Mouse (Mus musculus) embryonic facial prominence, embryonic 15.5 days (tissue): Measurements from ENCODE around the gene Rasa4. TPM values are rescaled to one million over a fixed set of nuclear protein-coding genes. Genes with fewer than 3 reads are reported as not detected.

ENCODE experiments used
- ATAC-seq: fragments of 200-750 bp; cut with Nextera tagmentation; 2 replicates; pipeline ENCODE4 v1.8.0; 2017; ENCODE audit warnings: low read depth, moderate TSS enrichment; ENCODE audit not compliant: insufficient number of reproducible peaks, low FRiP score, low TSS enrichment
- H3K27ac ChIP-seq: fragments of 300-500 bp; sonication (generic); replicated peaks from 2 replicates; pipeline ENCODE4 v1.5.1; 2015; ENCODE audit warnings: mild to moderate bottlenecking, inconsistent platforms
- H3K27me3 ChIP-seq: fragments of 300-500 bp; sonication (generic); 2 replicates; pipeline ENCODE4 v1.6.1; 2015; ENCODE audit warnings: inconsistent platforms
- H3K36me3 ChIP-seq: fragments of 300-500 bp; sonication (generic); 2 replicates; pipeline ENCODE4 v1.6.1; 2015; ENCODE audit warnings: mild to moderate bottlenecking, inconsistent platforms
- H3K4me1 ChIP-seq: fragments of 300-500 bp; sonication (generic); 2 replicates; pipeline ENCODE4 v1.6.1; 2015; ENCODE audit warnings: inconsistent platforms
- H3K4me2 ChIP-seq: fragments of 300-500 bp; sonication (generic); replicated peaks from 2 replicates; pipeline ENCODE4 v1.6.1; 2015; ENCODE audit warnings: mild to moderate bottlenecking, inconsistent platforms
- H3K4me3 ChIP-seq: fragments of 300-500 bp; sonication (generic); replicated peaks from 2 replicates; pipeline ENCODE4 v1.5.1; 2015; ENCODE audit warnings: mild to moderate bottlenecking, inconsistent platforms
- H3K9ac ChIP-seq: fragments of 300-500 bp; sonication (generic); 2 replicates; pipeline ENCODE4 v1.6.1; 2015; ENCODE audit warnings: inconsistent platforms
- H3K9me3 ChIP-seq: fragments of 300-500 bp; sonication (generic); replicated peaks from 2 replicates; pipeline ENCODE4 v1.6.1; 2016; ENCODE audit warnings: inconsistent platforms
- WGBS: fragments of 180-500 bp; shearing (Covaris S2); methylation state at CpG from one replicate; pipeline ENCODE4 v1.1.7; 2015; 5-methylcytosine and 5-hydroxymethylcytosine counted together
- polyA plus RNA-seq: library from polyadenylated mRNA; unstranded; fragments of >200 nt; fragmentation: Nextera tagmentation; extraction: Ambion mirVana; gene quantifications from 2 replicates; pipeline ENCODE4 v1.2.1, GENCODE M21; 2015

Gene Rasa4
- polyA plus RNA-seq = 13.4 and 13.6 TPM in 2 replicates

- Histone ChIP-seq H3K4me2 (peak within 1 kb of the TSS; percentile 97), H3K36me3 (no peaks in the 10 kb centered on the region), H3K9me3 (no peaks in the 10 kb centered on the region), H3K27me3 (0 out of 2 replicates have a peak, but pooled peaks cover 6% of the 10 kb centered on the region), H3K4me1 (peaks cover 24% of the 10 kb centered on the region), H3K4me3 (peak within 1 kb of the TSS; percentile 61), H3K9ac (peak within 1 kb of the TSS; percentile 44), H3K27ac (peak within 1 kb of the TSS; percentile 52)
- under 1% methylated on average over 28 of the region's 28 CpGs for WGBS
- ATAC-seq = peak; percentile 98
Measured at GRCm38 (mm10) chr5:136083669-136084107, at the start of gene Rasa4. Gene Rasa4 (plus strand): TSS chr5:136083916.

- Histone ChIP-seq H3K27ac (no peak overlapping the region), H3K4me3 (no peak overlapping the region), H3K27me3 (no peaks in the 10 kb centered on the region), H3K9me3 (no peaks in the 10 kb centered on the region), H3K36me3 (peaks cover 32% of the 10 kb centered on the region), H3K4me1 (no peaks in the 10 kb centered on the region), H3K4me2 (no peak overlapping the region), H3K9ac (no peak overlapping the region)
- no peak for ATAC-seq
- WGBS = 68% methylated on average over 4 of the region's 4 CpGs
Measured at GRCm38 (mm10) chr5:136034868-136035267, 48.8 kb upstream of the Rasa4 start.

GRCm38 (mm10) chr5:136035285-136035684 is 48.4 kb upstream of the Rasa4 start:
- no peaks in the 10 kb centered on the region for H3K27me3 ChIP-seq
- WGBS = 93% methylated on average over 1 of the region's 1 CpGs
- H3K27ac ChIP-seq = no peak overlapping the region
- ATAC-seq = no peak
- no peak overlapping the region for H3K4me3 ChIP-seq
- H3K9me3 ChIP-seq = no peaks in the 10 kb centered on the region
- H3K4me2 ChIP-seq = no peak overlapping the region
- peaks cover 28% of the 10 kb centered on the region for H3K36me3 ChIP-seq
- no peaks in the 10 kb centered on the region for H3K4me1 ChIP-seq
- no peak overlapping the region for H3K9ac ChIP-seq

GRCm38 (mm10) chr5:136036667-136037066 is 47.0 kb upstream of the Rasa4 start:
- Histone ChIP-seq H3K4me1 (peaks cover 5% of the 10 kb centered on the region; the same call in 1 of the 2 replicates), H3K9ac (no peak overlapping the region), H3K4me3 (no peak overlapping the region), H3K27ac (no peak overlapping the region), H3K27me3 (no peaks in the 10 kb centered on the region), H3K36me3 (peaks cover 14% of the 10 kb centered on the region), H3K9me3 (no peaks in the 10 kb centered on the region), H3K4me2 (no peak overlapping the region)
- ATAC-seq = no peak
- WGBS = 88% methylated on average over 1 of the region's 1 CpGs

GRCm38 (mm10) chr5:136038258-136039214 is 45.2 kb upstream of the Rasa4 start, which contains the start of gene Upk3b:
Gene Upk3b (plus strand): TSS chr5:136038496.
- Histone ChIP-seq H3K4me2 (no peak within 1 kb of the TSS), H3K27me3 (no peaks in the 10 kb centered on the region), H3K4me3 (no peak within 1 kb of the TSS), H3K27ac (no peak within 1 kb of the TSS), H3K36me3 (no peaks in the 10 kb centered on the region), H3K9me3 (no peaks in the 10 kb centered on the region), H3K4me1 (peaks cover 5% of the 10 kb centered on the region; the same call in 1 of the 2 replicates), H3K9ac (no peak within 1 kb of the TSS)
- ATAC-seq = no peak
- 82% methylated on average over 17 of the region's 17 CpGs for WGBS

GRCm38 (mm10) chr5:136040210-136040609 is 43.5 kb upstream of the Rasa4 start:
- H3K27ac ChIP-seq = no peak overlapping the region
- no peak for ATAC-seq
- no peaks in the 10 kb centered on the region for H3K9me3 ChIP-seq
- H3K9ac ChIP-seq = no peak overlapping the region
- WGBS = 46% methylated on average over 5 of the region's 5 CpGs
- no peaks in the 10 kb centered on the region for H3K27me3 ChIP-seq
- no peak overlapping the region for H3K4me2 ChIP-seq
- no peak overlapping the region for H3K4me3 ChIP-seq
- no peaks in the 10 kb centered on the region for H3K36me3 ChIP-seq
- peaks cover 5% of the 10 kb centered on the region; the same call in 1 of the 2 replicates for H3K4me1 ChIP-seq

- Histone ChIP-seq H3K9me3 (no peaks in the 10 kb centered on the region), H3K27me3 (no peaks in the 10 kb centered on the region), H3K4me3 (no peak overlapping the region), H3K4me1 (peaks cover 8% of the 10 kb centered on the region; the same call in 1 of the 2 replicates), H3K36me3 (no peaks in the 10 kb centered on the region), H3K9ac (no peak overlapping the region), H3K27ac (no peak overlapping the region), H3K4me2 (no peak overlapping the region)
- WGBS = 37% methylated on average over 2 of the region's 2 CpGs
- ATAC-seq = no peak
Measured at GRCm38 (mm10) chr5:136041260-136041659, 42.5 kb upstream of the Rasa4 start.

- H3K9me3 ChIP-seq = no peaks in the 10 kb centered on the region
- no peaks in the 10 kb centered on the region for H3K36me3 ChIP-seq
- peaks cover 8% of the 10 kb centered on the region; the same call in 1 of the 2 replicates for H3K4me1 ChIP-seq
- H3K4me3 ChIP-seq = no peak overlapping the region
- 94% methylated on average over 8 of the region's 8 CpGs for WGBS
- H3K9ac ChIP-seq = no peak overlapping the region
- no peak overlapping the region for H3K4me2 ChIP-seq
- no peaks in the 10 kb centered on the region for H3K27me3 ChIP-seq
- ATAC-seq = no peak
- no peak overlapping the region for H3K27ac ChIP-seq
Measured at GRCm38 (mm10) chr5:136041666-136042065, 42.0 kb upstream of the Rasa4 start.

- no peaks in the 10 kb centered on the region for H3K27me3 ChIP-seq
- 67% methylated on average over 13 of the region's 13 CpGs for WGBS
Measured at GRCm38 (mm10) chr5:136044865-136045264, 38.9 kb upstream of the Rasa4 start.

GRCm38 (mm10) chr5:136045408-136045807 is 38.3 kb upstream of the Rasa4 start:
- Histone ChIP-seq H3K9ac (no peak overlapping the region), H3K9me3 (no peaks in the 10 kb centered on the region), H3K36me3 (no peaks in the 10 kb centered on the region), H3K27me3 (no peaks in the 10 kb centered on the region), H3K27ac (no peak overlapping the region), H3K4me2 (no peak overlapping the region), H3K4me3 (no peak overlapping the region), H3K4me1 (peaks cover 8% of the 10 kb centered on the region; the same call in 1 of the 2 replicates)
- WGBS = 37% methylated on average over 9 of the region's 9 CpGs
- ATAC-seq = no peak

More at GRCm38 (mm10) chr5:136044865-136045264, 38.9 kb upstream of the Rasa4 start:
- no peak overlapping the region for H3K4me2 ChIP-seq
- no peaks in the 10 kb centered on the region for H3K9me3 ChIP-seq
- H3K4me1 ChIP-seq = peaks cover 8% of the 10 kb centered on the region; the same call in 1 of the 2 replicates
- no peak overlapping the region for H3K9ac ChIP-seq
- H3K36me3 ChIP-seq = no peaks in the 10 kb centered on the region
- H3K4me3 ChIP-seq = no peak overlapping the region
- no peak for ATAC-seq
- H3K27ac ChIP-seq = no peak overlapping the region

- Histone ChIP-seq H3K36me3 (no peaks in the 10 kb centered on the region), H3K4me1 (peaks cover 7% of the 10 kb centered on the region; the same call in 1 of the 2 replicates), H3K9ac (no peak overlapping the region), H3K9me3 (no peaks in the 10 kb centered on the region), H3K4me3 (no peak overlapping the region), H3K27ac (no peak overlapping the region), H3K4me2 (no peak overlapping the region), H3K27me3 (no peaks in the 10 kb centered on the region)
- 2% methylated on average over 10 of the region's 10 CpGs for WGBS
- no peak for ATAC-seq
Measured at GRCm38 (mm10) chr5:136045987-136046386, 37.7 kb upstream of the Rasa4 start.
